Mouse (Mus musculus) E14TG2a.4 (cell line): ENCODE data around the gene Celf2.

Experiments used
- CTCF ChIP-seq: conservative IDR thresholded peaks from 2 replicates; pipeline ENCODE4 v1.5.1; 2014; ENCODE audit warnings: low read length
- POU5F1 ChIP-seq: IDR thresholded peaks from 2 replicates; pipeline ENCODE4 v1.6.1; 2014; ENCODE audit warnings: low read length, borderline replicate concordance

DNA sequence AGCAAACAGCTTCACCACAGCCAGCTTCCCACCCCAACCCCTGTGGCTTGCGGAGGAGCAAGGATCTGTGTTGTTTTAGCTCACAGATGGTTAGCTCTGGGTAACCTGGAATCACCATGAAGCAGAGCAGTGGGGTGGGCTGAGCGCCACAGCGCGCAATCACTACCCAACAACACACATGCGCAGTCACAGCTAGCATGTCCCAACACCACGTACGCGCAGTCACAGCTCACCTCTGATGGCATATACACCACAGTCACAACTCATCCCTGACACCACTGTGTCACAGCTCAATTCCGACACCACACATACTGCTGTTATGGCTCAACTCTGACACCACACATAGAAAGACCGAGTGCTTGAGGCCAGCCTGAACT lies 985.5 kb downstream of the Celf2 start:
- TF ChIP-seq CTCF (no peak), POU5F1 (no peak)
